Mouse (Mus musculus) Patski (cell line): ENCODE measurements around the gene Olfr143. TPM values are rescaled to one million over a fixed set of nuclear protein-coding genes. Genes with fewer than 3 reads are reported as not detected.

Experiments
- ATAC-seq: fragments of 100-300 bp; one replicate; pipeline ENCODE4 v1.8.0; 2021
- CTCF ChIA-PET: fragments of 350-600 bp; sonication (Branson Sonifier 250); formaldehyde crosslinking; loops from one replicate; lab custom pipeline; 2022; ENCODE audit warnings: inconsistent platforms; lab: Charles Lee
- POLR2A ChIA-PET: fragments of 350-600 bp; sonication (Branson Sonifier 250); formaldehyde crosslinking; loops from one replicate; lab custom pipeline; 2022; ENCODE audit warnings: antibody characterized with exemption, inconsistent platforms; lab: Charles Lee
- DNase-seq: peaks from one replicate; pipeline ENCODE4 v3.0.0-alpha.2; 2011; ENCODE audit warnings: low read depth, low spot score
- H3K27me3 ChIP-seq: fragments of 371-371 bp; one replicate; pipeline ENCODE4 v1.5.1; 2021
- CTCF ChIP-seq: fragments of 100-300 bp; IDR thresholded peaks from one replicate; pipeline ENCODE4 v1.5.1; 2021
- in situ Hi-C: fragments of 300-500 bp; cut with MboI; formaldehyde crosslinking; loops from 3 replicates; pipeline ENCODE4 v1.11.1; 2018; ENCODE audit warnings: low pct_unique_long_range_greater_than_20kb, mixed read lengths
- polyA plus RNA-seq: library from polyadenylated mRNA; unstranded; gene quantifications from one replicate; pipeline ENCODE4 v1.2.3, GENCODE M21; 2021

Olfr143 gene
- polyA plus RNA-seq = not detected

DNA sequence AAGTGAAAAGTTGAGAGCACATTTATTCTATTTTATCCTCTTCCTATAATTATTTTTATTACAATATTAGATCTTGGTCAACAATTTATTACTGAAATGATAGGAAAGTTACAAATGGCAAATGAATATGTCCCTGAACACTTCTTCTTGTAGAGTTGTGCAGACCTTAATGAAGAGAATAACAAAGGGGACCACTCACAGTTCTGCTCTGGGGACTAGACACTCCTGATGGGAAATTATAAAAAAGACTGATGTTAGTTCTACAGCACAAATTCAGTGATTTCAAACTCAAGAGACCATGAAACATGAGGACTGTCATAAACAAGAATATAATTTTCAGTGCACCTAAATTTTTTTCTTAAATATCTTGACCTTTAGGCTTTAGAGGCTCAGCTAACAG, at the start of gene Olfr143:
Gene Olfr143, plus strand, starts transcription at position 301 of the 400 bp plus-strand sequence.
- CTCF ChIA-PET = no interaction called here
- ATAC-seq (no peak), DNase-seq (no peak)
- POLR2A ChIA-PET = no interaction called here
- in situ Hi-C loops = no loop called here
- no peaks in the 10 kb centered on the region for H3K27me3 ChIP-seq
- no peak for TF ChIP-seq CTCF

DNA sequence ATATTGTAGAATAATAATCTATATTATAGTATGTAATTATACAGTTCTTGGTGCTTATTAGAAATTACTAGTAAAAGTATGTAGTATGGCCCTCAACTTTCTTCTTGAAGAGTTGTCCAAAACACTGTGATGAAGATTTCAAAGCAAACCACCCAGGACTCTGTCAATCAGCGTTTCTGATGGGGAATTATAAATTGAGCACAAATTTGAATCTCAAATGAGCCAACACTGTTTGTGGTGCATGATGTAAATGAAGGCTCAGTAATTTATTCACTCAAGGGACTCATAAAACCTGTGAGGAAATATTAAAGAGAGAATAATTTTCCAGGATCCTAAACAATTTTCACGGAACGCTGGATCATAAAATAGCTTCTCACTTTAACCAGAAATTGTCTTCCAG, 44.5 kb upstream of the Olfr143 start, which contains the start of gene Olfr893:
Gene Olfr893, plus strand, starts transcription at position 301 of the 400 bp plus-strand sequence.
- POLR2A ChIA-PET = no interaction called here
- DNase-seq (no peak), ATAC-seq (no peak)
- no peak for TF ChIP-seq CTCF
- no peaks in the 10 kb centered on the region for H3K27me3 ChIP-seq
- CTCF ChIA-PET = no interaction called here
- in situ Hi-C loops = no loop called here

DNA sequence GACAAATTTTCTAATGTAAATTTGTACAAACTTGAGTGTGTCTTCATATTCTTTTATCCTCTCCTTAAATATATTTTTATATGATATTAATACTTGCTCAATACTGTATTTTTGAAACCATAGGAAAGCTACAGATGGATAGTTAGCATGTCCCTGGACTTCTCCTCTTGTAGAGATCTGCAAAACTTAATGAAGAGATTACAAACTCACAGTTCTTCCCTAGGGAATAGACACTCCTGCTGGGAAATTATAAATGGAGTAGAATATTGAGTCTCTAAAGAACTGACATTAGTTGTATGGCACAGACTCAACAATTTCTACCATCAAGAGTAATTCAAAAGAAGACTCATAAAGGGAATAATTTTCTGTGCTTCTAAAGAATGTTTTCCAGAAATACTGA, 34.8 kb upstream of the Olfr143 start, which contains the start of gene Olfr894:
Gene Olfr894, plus strand, starts transcription at position 301 of the 400 bp plus-strand sequence.
- CTCF ChIA-PET = no interaction called here
- DNase-seq (no peak), ATAC-seq (no peak)
- no peaks in the 10 kb centered on the region for H3K27me3 ChIP-seq
- TF ChIP-seq CTCF = no peak
- in situ Hi-C loops = no loop called here
- POLR2A ChIA-PET = no interaction called here

DNA sequence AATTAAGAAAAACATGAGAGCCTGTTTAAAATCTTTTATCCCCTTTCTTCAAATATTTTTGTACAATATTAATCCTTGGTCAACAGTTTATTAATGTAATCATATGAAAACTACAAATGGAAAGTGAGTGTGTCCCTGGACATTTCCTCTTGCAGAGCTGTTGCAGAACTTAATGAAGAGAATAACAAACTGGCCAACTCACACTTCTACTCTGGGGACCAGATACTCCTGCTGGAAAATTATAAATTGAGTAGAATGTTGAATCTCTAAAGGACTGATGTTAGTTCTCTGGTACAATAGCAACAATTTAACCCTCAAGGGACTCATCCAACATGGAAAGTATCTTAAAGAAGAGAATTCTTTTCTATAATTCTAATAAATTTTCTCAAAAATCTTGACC, 15.0 kb downstream of the Olfr143 start, which contains the start of gene Olfr895:
Gene Olfr895, plus strand, starts transcription at position 301 of the 400 bp plus-strand sequence.
- in situ Hi-C loops = no loop called here
- CTCF ChIA-PET = no interaction called here

DNA sequence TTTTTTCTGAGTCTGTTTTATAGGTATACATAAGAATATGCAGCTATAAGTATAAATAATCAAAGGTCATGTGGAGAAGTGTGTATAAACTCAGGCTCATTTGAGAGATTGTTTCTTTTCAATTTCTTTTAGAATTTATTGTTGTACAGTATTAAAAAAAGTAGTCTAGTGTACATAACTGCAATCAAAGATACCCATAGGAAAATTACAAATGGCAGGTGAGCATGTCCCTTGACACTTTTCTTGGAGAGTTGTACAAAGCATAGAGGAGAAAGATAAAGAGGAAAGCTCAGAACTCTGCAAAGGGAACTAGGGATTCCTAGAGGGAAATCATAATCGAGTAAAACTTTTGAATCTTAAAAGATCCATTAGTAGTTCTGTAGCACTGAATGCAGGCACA, 38.2 kb downstream of the Olfr143 start, which contains the start of gene Olfr896-ps1:
Gene Olfr896-ps1, plus strand, starts transcription at position 301 of the 400 bp plus-strand sequence.
- ChIA-PET POLR2A (no interaction called here), CTCF (interaction anchor here (1.4 kb wide), 1 partner anchor 29 kb away, joined by 3 read pairs; no protein-coding TSS in a partner anchor)
- no peak for DNase-seq
- no peak for ATAC-seq
- in situ Hi-C loops = no loop called here
- no peaks in the 10 kb centered on the region for H3K27me3 ChIP-seq
- TF ChIP-seq CTCF = no peak

More for the DNA sequence above, 15.0 kb downstream of the Olfr143 start, which contains the start of gene Olfr895:
- no peak for TF ChIP-seq CTCF
- no peaks in the 10 kb centered on the region for H3K27me3 ChIP-seq
- no peak for ATAC-seq
- POLR2A ChIA-PET = no interaction called here
- DNase-seq = no peak

Other genes with a start within 250 kb of the Olfr143 start
- not detected for gene Olfr883, start 227.0 kb upstream of the Olfr143 start, polyA plus RNA-seq
- not detected for gene Olfr884, start 206.2 kb upstream of the Olfr143 start, polyA plus RNA-seq
- not detected for gene Olfr885, start 191.5 kb upstream of the Olfr143 start, polyA plus RNA-seq
- gene Olfr887, start 168.7 kb upstream of the Olfr143 start, polyA plus RNA-seq = not detected
- not detected for gene Olfr888, start 144.6 kb upstream of the Olfr143 start, polyA plus RNA-seq
- gene Olfr889, start 137.6 kb upstream of the Olfr143 start, polyA plus RNA-seq = 0.05 TPM
- not detected for gene Olfr890, start 110.3 kb upstream of the Olfr143 start, polyA plus RNA-seq
- not detected for gene Olfr891, start 72.0 kb upstream of the Olfr143 start, polyA plus RNA-seq
- not detected for gene Olfr893, start 44.4 kb upstream of the Olfr143 start, polyA plus RNA-seq
- gene Olfr894, start 34.7 kb upstream of the Olfr143 start, polyA plus RNA-seq = not detected
- gene Olfr895, start 15.1 kb downstream of the Olfr143 start, polyA plus RNA-seq = not detected
- gene Olfr896-ps1, start 38.3 kb downstream of the Olfr143 start, polyA plus RNA-seq = not detected
- not detected for gene Olfr25, start 76.3 kb downstream of the Olfr143 start, polyA plus RNA-seq
- not detected for gene Olfr898, start 95.6 kb downstream of the Olfr143 start, polyA plus RNA-seq
- not detected for gene Olfr250, start 114.1 kb downstream of the Olfr143 start, polyA plus RNA-seq
- gene Olfr251, start 124.3 kb downstream of the Olfr143 start, polyA plus RNA-seq = not detected
- gene Olfr147, start 148.9 kb downstream of the Olfr143 start, polyA plus RNA-seq = not detected
- gene Olfr901, start 176.7 kb downstream of the Olfr143 start, polyA plus RNA-seq = not detected
- gene Olfr902, start 194.9 kb downstream of the Olfr143 start, polyA plus RNA-seq = not detected
- gene Olfr904, start 210.4 kb downstream of the Olfr143 start, polyA plus RNA-seq = not detected
- gene Olfr905, start 218.3 kb downstream of the Olfr143 start, polyA plus RNA-seq = 0.05 TPM
- gene Olfr906, start 234.3 kb downstream of the Olfr143 start, polyA plus RNA-seq = not detected
- not detected for gene Olfr907, start 243.0 kb downstream of the Olfr143 start, polyA plus RNA-seq